Mouse (Mus musculus) kidney, adult 2 months (tissue): ENCODE data around the gene Mmp1b.

Source experiments
- CTCF ChIP-seq: fragments of 200-500 bp; conservative IDR thresholded peaks from 2 replicates; pipeline ENCODE4 v1.5.1; 2011; ENCODE audit warnings: low read depth, mild to moderate bottlenecking, control low read depth, low read length, moderate library complexity, mixed read lengths; ENCODE audit not compliant: insufficient read depth, insufficient read length
- POLR2A ChIP-seq: fragments of 200-500 bp; IDR thresholded peaks from one replicate; pipeline ENCODE4 v1.6.1; 2011; ENCODE audit warnings: low read depth, low read length, control low read depth

GRCm38 (mm10) chr9:7331847-7332246, 56.0 kb downstream of the Mmp1b start:
- TF ChIP-seq POLR2A, result no peak
- TF ChIP-seq CTCF, result no peak
